Mouse (Mus musculus) yolk sac, embryonic 10.5 days (tissue): ENCODE measurements around the gene Lmo7.

Experiments used
- DNase-seq: peaks from one replicate; pipeline ENCODE4 v3.0.0-alpha.2; 2017; ENCODE audit warnings: low spot score

The Lmo7 gene

DNA sequence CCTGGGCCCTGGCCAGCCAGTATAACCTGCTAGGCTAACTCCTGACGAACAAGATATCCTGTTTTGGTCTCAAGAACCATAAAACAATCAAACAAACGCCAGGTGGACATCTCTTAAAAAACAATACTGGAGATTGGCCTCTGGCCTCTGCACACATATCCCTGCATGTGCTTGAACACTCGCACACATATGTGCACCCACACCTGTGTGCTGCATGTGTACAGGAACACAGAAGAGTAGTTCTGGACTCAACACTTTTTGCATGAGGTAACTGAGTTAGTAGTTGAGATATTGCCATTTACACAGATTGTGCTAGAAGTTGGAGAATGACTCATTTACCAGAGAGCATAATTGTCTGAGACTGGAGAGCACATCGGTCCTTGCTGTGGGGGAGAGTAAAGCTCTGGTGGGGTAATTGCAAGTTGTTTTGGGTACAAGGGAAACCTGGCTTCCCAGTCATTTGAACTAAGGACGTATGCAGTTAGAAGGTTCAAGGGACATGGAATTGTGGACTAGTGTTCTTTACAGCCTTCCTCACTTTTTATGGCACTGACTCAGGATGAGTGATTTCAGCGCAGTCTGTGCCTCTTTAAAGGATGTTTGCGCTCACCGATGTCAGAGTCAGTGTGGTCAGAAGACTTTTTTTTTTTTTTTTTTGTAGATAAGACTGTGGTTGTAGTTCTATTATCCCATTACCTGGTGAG lies 148.7 kb downstream of the Lmo7 start:
- no peak for DNase-seq

DNA sequence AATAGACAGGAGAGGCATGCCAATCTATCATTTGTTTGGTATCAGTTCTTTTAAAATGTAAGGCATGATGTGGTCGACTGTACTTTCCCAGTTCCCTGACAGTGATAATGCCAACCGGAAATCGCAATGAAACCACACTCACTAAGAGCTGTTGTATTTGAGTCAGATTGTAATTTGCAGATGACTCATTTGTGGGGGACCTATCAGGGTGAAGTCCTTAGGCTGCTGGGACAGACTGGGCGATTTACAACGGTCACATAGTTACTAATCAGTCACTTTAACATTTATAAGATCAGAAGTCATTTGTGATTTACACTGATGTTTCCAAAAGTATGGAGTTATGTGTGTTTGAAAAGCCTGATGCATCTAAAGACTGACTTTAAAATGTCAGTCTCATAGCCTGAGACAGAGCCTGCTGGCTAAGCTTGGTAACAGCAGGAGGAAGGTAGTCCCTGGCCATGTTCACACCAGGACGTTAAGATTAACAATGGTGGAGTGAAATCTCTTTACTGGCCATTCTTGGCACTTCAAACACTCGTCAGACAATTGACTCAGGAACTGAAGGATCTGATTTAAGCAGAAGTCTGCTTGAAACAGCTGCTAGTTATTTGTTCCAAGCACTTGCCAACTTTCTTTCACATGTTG lies 149.4 kb downstream of the Lmo7 start:
- no peak for DNase-seq

DNA sequence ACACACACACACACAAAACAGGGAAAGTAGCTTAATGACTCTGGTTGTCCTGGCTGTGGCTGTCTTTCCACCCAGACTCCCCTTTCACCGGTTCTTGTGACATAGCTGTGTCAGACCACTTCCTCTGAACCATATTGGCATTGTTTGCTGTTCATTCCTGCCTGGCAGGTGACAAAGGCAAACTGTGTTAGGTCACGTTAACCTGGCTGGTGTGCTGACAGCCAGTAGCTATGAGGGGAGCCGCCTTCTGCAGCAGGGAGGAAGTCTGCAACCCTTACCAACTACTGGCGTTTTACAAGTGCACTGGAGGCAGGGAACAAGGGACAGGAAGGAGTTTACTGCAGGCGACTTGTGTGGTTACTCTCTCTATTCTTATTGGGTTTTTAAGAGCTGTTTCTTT lies 153.2 kb downstream of the Lmo7 start:
- no peak for DNase-seq

DNA sequence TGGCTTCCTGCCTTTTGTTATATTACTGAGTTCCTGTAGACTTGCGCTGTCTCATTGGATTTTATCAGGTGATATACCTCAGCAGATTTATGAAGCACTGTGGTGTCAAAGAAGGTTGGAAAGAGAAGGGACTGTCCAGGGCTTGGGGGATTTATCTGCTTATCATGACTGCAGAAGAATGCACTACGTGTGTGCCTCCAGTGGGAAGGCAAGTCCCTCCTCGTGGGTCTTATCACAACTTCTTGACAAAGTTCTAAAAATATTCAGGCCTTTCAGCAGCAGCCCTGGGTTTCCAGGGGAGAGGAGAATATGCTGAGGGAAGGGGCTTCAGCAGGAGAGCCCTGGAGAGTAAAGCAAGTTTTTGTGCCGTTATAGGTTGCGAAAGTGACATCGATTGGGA lies 154.0 kb downstream of the Lmo7 start:
- no peak for DNase-seq

DNA sequence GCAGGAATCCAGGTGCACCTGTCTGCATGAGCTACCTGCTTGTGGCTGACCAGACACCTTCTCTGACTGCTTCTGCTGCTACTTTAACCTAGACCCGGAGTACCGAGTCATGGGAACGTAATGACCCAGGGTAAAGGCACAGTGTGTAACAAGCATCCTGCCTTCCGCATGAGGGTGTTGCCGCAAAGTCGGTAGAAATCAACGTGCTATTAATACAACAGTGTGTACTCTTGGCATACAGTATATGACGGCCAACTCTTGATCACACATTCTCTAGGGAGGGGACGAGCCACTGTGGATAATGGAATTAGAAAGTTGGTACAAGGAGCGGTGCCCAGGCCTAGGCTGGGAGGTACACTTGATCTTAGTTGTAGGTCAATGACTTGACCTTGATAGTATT lies 156.6 kb downstream of the Lmo7 start:
- no peak for DNase-seq

DNA sequence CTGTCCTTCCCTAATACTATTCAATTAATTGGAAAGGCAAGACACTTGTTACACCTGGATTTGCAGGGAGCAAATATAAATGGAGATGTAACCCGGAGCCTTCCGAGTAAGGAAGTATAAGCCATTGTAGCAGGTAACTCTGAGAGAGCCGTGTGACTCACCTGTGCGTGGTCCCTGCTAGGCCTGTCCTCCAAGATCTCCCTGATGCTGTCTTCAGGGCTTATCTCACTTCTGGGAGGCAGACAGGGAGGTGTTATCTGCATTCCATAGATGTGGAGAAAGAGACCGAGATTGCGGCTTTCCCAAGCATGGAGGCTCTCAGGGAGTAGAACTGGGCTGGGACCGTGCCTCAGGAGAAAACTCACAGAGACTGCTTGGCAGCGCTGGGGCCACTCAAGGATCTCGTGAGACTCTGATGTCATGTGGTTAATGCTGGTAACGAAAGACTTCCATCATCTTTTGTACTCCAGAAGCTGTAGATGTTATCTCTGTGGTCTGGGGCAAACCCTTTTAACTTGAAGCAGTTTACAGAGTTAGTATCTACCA lies 162.2 kb downstream of the Lmo7 start:
- DNase-seq: no peak

DNA sequence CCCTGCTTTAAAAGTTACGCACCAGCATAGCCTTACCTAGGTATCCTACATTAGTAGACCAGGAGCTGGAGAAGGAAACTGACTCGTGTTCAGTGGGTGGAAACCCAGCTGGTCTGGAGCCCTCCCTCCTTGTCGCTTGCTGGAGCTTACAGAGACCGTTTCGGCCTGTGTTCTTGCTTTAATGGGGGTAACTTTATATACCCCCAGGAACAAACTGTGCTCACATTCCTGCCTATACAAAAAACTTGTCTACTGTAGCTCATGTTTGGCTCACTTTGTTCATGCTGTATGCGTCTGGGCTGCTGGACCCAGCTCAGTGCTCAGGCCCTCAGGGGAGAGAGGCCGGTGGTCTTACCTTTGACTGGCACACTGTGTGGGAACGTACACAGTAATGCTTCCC lies 162.7 kb downstream of the Lmo7 start:
- DNase-seq: no peak

DNA sequence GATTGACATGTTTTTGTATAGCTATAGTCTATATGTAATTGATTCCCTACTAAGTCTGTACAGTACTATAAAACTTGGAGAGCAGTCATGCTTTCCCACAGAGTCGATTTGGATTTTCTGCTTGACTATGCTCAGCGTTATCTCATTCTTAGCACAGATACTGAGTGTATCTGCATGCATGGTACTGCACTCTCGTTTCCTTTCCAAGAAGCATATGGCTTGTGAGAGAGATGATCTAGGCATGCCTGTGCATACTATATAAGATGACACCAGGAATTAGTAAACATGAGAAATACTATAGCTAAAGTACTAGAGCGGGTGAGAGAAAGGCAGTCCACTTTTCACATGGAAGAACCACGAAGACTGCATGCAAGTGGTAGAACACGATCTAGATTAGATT lies 163.5 kb downstream of the Lmo7 start:
- DNase-seq: no peak

DNA sequence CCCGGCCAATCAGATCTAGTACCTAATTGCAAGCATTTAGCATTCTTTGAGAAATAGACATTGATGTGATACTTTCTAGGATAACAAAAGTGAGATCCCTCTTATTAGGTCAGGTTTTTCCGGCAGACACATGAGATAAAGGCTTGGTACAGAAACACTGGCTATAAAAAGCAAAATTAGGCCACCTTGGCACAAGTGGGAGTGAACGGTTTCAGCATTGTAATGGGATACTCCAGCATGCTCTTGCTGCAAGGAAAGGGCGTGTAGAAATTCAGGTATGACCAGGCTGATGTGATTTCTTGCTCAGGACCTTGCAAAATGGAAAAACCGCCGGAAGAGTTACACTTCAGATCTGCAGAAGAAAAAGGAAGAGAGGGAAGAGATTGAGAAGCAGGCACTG lies 168.5 kb downstream of the Lmo7 start:
- no peak for DNase-seq

DNA sequence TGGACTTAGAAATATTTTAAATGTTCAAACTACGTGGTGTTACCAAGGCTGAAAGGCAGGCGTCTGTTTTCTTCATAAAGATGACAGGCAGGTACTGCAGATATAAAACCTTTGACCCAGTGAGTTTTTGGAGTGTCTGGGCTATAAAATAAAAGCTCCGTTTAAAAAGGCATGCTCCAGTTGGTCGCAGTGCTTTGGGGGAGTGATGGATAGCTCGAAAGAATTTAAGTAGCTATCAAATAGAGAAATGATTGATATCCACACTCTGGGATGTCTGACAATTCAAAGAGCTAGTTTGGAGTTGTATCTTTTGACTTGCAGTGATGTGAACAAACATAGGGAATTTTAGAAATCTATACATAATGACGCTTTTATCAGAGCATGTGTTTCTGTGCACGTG lies 171.7 kb downstream of the Lmo7 start:
- no peak for DNase-seq

DNA sequence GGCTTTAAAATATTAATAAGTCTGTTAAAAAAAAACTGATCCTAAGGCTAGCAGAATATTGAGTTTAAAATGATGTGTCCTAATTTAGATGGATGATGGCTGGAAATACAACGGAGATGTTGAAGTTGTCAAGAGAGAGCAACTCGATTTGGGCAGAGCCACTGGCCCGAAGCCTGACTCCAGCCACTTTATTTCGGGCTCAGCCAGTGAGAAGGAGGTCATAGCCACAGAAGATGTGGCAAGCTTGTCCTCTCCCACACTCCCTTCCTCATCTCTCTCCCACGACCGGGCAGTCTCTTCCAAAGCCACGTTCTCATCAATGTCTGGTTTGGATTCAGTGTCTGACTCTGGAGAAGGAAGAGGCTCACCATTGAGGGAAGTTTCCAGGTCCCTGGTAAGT lies 172.2 kb downstream of the Lmo7 start:
- DNase-seq: no peak

DNA sequence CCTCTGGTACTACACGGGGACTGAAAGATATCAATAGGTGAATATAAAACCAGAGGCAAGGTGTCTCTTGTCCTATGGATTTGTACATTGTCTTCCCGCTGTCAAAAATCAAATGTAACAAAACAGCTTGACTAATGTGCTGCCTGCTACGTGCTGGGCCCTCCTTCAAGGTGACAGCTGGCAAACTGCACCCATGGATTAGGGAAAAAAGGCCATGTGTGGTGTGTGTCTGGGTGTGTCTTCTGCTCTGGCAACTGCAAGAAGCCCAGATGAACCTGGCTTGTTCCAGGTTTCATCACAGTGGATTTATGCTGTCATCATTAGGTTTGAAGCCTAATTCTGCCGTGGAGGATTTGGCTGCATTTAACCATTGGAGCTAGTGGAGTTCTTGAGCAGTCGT lies 174.0 kb downstream of the Lmo7 start:
- DNase-seq: no peak

DNA sequence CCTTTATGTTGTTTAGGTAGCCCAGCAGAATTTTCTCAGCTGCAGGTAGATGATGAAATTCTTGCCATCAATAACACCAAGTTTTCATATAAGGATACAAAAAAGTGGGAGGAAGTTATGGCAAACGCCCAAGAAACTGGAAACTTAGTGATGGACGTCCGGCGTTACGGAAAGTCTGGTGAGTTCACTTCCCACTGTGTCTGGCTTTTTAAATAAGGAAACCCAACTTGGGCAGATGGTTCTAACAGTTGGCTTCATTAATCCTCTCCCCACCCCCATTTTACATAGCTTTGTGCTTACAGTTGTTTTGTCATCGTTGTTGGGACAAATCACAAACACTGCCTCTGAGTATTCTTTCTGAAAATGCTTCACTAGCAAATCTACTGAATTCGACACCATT lies 182.2 kb downstream of the Lmo7 start:
- DNase-seq: no peak

DNA sequence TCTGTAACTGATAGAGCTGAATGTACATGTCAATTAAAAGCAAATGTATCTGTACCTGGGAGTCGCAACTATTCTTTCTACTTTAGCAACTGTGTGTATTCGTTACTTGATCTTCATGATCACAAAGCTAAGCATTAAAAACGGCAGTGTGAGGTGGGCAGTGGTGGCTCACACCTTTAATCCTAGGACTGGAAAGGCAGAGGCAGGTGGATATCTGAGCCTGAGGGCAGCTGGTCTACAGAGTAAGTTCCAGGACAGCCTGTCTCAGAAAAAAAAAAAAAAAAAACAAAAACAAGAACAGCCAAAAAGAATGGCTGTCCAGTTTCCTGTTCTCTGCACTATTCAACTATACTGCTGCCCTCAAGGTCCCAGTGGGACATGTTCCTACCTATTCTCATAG lies 182.6 kb downstream of the Lmo7 start:
- DNase-seq: no peak

DNA sequence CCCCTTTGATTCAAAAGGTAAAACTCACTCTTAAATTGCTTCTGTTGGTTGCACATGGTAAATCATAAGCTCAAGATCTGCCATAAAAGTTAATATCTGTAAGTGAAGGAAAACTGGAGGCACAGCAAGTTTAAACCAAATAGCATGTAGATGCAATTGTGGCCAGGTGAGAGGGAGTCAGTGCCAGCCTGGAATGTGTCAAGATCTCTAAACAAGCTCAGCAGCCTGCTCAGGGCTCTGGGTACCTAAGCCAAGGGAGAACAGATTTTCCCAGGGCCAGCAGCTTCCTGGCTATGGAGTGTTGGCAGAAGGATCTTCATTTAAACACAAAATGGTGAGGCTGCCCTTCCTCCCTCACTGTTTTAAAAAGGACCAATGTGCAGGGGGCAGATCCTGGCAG lies 184.6 kb downstream of the Lmo7 start:
- no peak for DNase-seq

DNA sequence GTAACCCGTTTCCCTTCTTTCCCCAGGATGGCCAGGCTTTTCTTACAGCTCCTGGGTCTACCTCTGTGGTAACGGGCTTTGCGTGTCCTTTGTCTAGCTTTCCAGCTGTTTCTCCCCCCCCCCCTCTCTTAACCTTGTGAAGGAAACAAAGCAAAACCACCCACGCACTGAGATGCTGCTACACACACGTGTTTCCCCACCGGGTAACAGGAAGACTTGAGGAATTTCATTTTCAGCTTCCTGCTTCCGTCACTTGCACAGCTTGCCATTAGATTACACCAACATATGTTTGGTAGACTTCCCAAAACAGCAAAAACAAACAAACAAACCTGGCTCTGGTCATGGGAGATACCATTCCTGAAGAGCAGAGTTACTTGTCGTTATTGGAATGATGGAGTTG lies 186.1 kb downstream of the Lmo7 start:
- DNase-seq: no peak

DNA sequence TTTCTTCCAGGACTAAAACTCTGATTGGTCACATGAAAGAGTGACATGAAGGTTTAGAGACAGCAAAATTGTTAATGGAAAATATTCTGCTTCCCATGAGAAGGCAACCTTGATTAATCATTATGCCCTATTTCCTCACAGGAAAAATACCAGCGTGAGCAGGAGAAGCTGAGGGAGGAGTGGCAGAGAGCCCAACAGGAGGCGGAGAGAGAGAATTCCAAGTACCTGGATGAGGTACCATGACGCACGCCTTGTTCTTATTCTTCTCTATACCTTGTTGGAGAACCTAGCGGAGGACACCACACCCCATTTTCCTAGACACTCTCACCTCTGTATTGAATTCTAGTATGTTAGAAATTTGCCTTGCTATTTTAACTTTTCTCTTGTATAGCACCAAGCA lies 188.7 kb downstream of the Lmo7 start:
- no peak for DNase-seq

DNA sequence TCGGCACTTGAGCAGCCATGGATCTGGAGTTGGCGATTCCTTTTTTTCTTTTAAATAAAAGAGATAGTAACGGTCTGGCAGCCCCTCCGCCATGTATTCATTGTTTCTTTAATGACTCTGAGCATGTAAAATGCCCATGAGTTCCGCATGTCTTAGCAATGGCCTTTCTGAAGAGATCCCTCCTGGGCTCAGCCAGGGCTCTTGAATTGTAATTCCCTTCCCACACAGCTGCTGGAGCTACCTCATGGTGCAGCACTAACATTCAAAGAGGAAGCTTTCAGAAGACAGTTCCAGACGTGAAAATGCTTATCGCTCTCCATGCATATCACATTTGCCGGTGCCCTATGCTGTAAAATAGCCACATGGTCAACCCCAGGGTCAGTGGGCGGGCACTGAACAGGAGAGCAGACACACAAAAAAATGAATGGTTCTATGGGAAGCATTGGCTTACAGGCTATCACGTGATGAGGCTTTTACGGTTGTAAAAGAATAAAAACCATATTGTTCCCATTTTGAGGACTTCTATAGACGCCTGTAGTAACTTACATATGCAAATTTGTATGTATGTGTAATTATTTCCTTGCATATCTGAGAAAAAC lies 198.0 kb downstream of the Lmo7 start:
- DNase-seq: no peak

DNA sequence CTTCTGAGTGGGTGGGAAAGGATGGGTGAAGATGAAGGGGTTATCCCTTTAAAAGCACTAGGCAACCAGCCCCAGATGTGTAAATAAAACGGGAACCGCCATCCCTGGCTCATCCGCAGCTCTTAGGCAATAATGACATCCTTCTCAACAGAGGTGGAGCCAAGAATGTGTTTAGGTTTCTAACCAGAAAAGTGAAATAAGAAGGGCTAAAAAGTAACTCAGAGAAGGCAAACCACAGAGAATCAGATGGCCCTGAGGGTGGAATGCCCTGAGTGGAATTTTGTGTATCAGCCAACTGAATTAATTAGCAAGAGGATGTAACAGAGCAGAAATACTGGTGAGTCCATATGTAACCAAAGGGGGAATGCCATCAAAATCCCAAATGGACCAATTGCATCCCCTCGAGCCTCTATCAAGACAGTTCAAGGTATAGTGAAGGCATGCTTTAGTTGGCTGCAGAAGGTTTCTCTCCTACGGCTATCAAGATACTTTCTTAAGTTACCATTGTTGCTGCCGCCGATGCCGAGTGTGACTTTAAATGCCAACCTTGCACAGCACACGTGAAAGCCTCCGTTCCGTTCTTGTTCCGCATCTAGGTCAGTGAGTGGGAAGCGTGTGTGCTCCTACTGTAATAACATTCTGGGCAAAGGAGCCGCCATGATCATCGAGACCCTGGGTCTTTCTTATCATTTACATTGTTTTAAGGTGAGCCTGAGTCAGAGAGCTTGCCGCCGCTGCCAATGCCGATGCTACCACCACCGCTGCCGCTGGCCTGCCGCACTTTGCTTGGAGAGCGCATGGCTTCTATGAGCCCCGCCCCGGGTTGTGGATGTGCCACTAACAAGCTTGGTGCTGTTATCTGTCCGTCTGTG lies 201.1 kb downstream of the Lmo7 start:
- DNase-seq: no peak

DNA sequence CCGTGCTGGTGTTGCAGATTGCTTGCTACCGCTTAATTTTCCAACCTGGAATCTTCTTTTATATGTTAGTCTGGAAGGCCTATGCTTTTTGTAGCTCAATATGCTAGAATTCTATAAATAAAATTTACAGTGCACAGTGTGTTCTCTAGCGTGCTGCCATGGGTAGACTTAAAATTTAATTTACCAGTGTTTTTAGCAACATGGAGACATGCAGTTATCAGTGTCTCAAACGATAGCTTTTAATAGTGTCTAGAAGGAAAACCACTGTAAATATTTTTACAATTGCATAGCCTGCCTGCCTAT lies 201.6 kb downstream of the Lmo7 start:
- no peak for DNase-seq

DNA sequence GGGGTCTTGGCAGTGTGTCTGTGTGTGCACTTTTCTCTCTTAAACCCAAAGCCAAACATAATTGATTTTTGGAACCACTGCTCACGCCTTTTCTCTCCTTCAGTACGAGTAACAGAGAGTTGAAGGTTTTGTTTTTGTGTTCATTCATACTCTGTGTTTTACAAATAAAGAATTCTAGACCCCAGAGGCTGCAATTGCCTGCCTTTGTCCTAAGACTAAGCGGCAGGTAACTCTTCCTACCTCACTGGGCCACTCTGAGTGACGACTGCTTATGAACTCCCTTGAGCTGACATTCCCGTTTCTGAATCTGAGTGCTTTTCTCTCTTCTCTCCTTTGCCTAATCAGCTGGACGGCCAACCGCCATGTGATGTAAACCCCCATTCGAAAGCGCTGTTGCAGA lies 203.8 kb downstream of the Lmo7 start:
- DNase-seq: no peak

DNA sequence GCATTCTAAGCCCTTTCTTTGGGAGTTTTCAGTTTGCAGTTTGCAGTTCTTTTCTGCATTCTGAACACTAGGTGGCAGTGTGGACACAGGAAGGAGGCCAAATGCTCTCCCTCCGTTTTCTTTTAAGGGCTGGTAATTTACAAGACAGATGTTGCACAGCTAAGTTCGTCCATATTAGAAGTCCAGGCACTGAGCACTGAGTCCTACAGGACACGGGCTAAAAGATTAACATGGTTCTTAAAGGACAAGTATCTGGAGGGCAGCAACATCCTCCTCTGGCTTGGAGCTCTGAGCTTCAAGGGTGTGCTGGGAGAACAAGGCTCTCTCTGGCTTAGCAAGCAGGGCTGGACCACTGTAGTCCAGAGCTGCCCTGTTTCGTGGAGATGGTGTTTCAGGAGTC lies 213.2 kb downstream of the Lmo7 start:
- DNase-seq: peak; percentile 50
